Mouse (Mus musculus) bone marrow, adult 2 months (tissue): ENCODE data around the gene Klhdc1.

Experiments used
- CTCF ChIP-seq: fragments of 200-500 bp; IDR thresholded peaks from 2 replicates; pipeline ENCODE4 v1.5.1; 2011; ENCODE audit warnings: low read length, control low read depth; ENCODE audit not compliant: control insufficient read depth, insufficient read depth
- POLR2A ChIP-seq: fragments of 200-500 bp; IDR thresholded peaks from 2 replicates; pipeline ENCODE4 v1.6.1; 2011; ENCODE audit warnings: low read depth, mild to moderate bottlenecking, control low read depth, low read length, borderline replicate concordance; ENCODE audit not compliant: control insufficient read depth

- TF ChIP-seq CTCF (no peak), POLR2A (no peak)
Observed at GRCm38 (mm10) chr12:69220613-69221277, 20.2 kb upstream of the Klhdc1 start.
